Mouse (Mus musculus) spleen, adult 2 months (tissue): ENCODE measurements around the gene Tspan33. TPM values are rescaled to one million over a fixed set of nuclear protein-coding genes. Genes with fewer than 3 reads are reported as not detected.
A peak's percentile ranks its signal among the peaks of the same experiment; 100 is the strongest.

Experiments used
- DNase-seq, 2 experiments: peaks; one replicate each; pipeline versions ENCODE4 v3.0.0 to v3.0.0-alpha.2; 2012 to 2021; ENCODE audit warnings: low spot score in 2 of 2, low read depth in 1 of 2
- H3K27ac ChIP-seq: fragments of 200-500 bp; 2 replicates; pipeline ENCODE4 v1.5.1; 2012; ENCODE audit warnings: low read length, inconsistent platforms; ENCODE audit not compliant: insufficient read depth
- H3K27me3 ChIP-seq: fragments of 200-500 bp; 2 replicates; pipeline ENCODE4 v1.6.1; 2012; ENCODE audit warnings: mild to moderate bottlenecking, moderate library complexity, low read length, inconsistent platforms; ENCODE audit not compliant: control insufficient read depth, insufficient read depth
- H3K36me3 ChIP-seq: fragments of 200-500 bp; 2 replicates; pipeline ENCODE4 v1.6.1; 2012; ENCODE audit warnings: mild to moderate bottlenecking, low read length, inconsistent platforms; ENCODE audit not compliant: control insufficient read depth, insufficient read depth
- H3K4me1 ChIP-seq: fragments of 200-500 bp; 2 replicates; pipeline ENCODE4 v1.6.1; 2011; ENCODE audit warnings: inconsistent platforms; ENCODE audit not compliant: control insufficient read depth, insufficient read depth, insufficient read length
- H3K4me3 ChIP-seq: fragments of 200-500 bp; 2 replicates; pipeline ENCODE4 v1.5.1; 2011; ENCODE audit warnings: mild to moderate bottlenecking, inconsistent platforms; ENCODE audit not compliant: insufficient read depth, insufficient read length; ENCODE audit errors: extremely low read depth
- CTCF ChIP-seq: fragments of 200-500 bp; IDR thresholded peaks from 2 replicates; pipeline ENCODE4 v1.5.1; 2011; ENCODE audit warnings: mild to moderate bottlenecking, inconsistent platforms; ENCODE audit not compliant: insufficient read depth, insufficient read length, insufficient replicate concordance; ENCODE audit errors: extremely low read depth
- POLR2A ChIP-seq: fragments of 200-500 bp; IDR thresholded peaks from 2 replicates; pipeline ENCODE4 v1.6.1; 2011; ENCODE audit warnings: low read depth, low read length, inconsistent platforms
- WGBS: fragments of 180-500 bp; shearing (Covaris S2); methylation state at CpG from one replicate; pipeline ENCODE4 v1.1.7; 2018; 5-methylcytosine and 5-hydroxymethylcytosine counted together
- polyA plus RNA-seq: library from polyadenylated mRNA; depleted of rRNA; stranded (reverse); fragments of >200 nt; gene quantifications from 2 replicates; pipeline ENCODE4 v1.2.3, GENCODE M21; 2012

The Tspan33 gene
- polyA plus RNA-seq, 1 experiment = 53.8 TPM

GRCm38 (mm10) chr6:29726576-29727200 is 32.7 kb downstream of the Tspan33 start:
- no peak for DNase-seq
- Histone ChIP-seq H3K27ac (no peak overlapping the region), H3K27me3 (no peaks in the 10 kb centered on the region), H3K4me1 (no peaks in the 10 kb centered on the region), H3K4me3 (no peak overlapping the region), H3K36me3 (no peaks in the 10 kb centered on the region)
- TF ChIP-seq POLR2A (no peak), CTCF (no peak)
- WGBS = 92% methylated on average over 1 of the region's 1 CpGs

- H3K4me3 ChIP-seq = no peak overlapping the region
- H3K36me3 ChIP-seq = no peaks in the 10 kb centered on the region
- no peak for DNase-seq
- 85% methylated on average over 3 of the region's 3 CpGs for WGBS
- no peak overlapping the region for H3K27ac ChIP-seq
- no peak for TF ChIP-seq POLR2A
- TF ChIP-seq CTCF = no peak
- no peaks in the 10 kb centered on the region for H3K27me3 ChIP-seq
- H3K4me1 ChIP-seq = no peaks in the 10 kb centered on the region
These were observed 34.0 kb downstream of the Tspan33 start for GRCm38 (mm10) chr6:29728035-29728434.

- Histone ChIP-seq H3K36me3 (no peaks in the 10 kb centered on the region), H3K27me3 (no peaks in the 10 kb centered on the region), H3K4me3 (no peak overlapping the region), H3K4me1 (no peaks in the 10 kb centered on the region), H3K27ac (no peak overlapping the region)
- 38% methylated on average over 1 of the region's 1 CpGs for WGBS
- no peak for DNase-seq
- TF ChIP-seq CTCF (no peak), POLR2A (no peak)
These were observed 35.5 kb downstream of the Tspan33 start for GRCm38 (mm10) chr6:29729491-29729890.

- no peaks in the 10 kb centered on the region for H3K36me3 ChIP-seq
- 2% methylated on average over 25 of the region's 30 CpGs for WGBS
- peak within 1 kb of the TSS; percentile 53 for H3K4me3 ChIP-seq
- no peak within 1 kb of the TSS for H3K27ac ChIP-seq
- peaks cover 12% of the 10 kb centered on the region for H3K27me3 ChIP-seq
- DNase-seq = no peak
- no peak for TF ChIP-seq POLR2A
- no peak for TF ChIP-seq CTCF
- H3K4me1 ChIP-seq = peaks cover 6% of the 10 kb centered on the region; the same call in 1 of the 2 replicates
These were observed 41.3 kb downstream of the Tspan33 start, which contains the start of gene Smo for GRCm38 (mm10) chr6:29735336-29735688. Gene Smo, plus strand, starts transcription at chr6:29735503.

DNA sequence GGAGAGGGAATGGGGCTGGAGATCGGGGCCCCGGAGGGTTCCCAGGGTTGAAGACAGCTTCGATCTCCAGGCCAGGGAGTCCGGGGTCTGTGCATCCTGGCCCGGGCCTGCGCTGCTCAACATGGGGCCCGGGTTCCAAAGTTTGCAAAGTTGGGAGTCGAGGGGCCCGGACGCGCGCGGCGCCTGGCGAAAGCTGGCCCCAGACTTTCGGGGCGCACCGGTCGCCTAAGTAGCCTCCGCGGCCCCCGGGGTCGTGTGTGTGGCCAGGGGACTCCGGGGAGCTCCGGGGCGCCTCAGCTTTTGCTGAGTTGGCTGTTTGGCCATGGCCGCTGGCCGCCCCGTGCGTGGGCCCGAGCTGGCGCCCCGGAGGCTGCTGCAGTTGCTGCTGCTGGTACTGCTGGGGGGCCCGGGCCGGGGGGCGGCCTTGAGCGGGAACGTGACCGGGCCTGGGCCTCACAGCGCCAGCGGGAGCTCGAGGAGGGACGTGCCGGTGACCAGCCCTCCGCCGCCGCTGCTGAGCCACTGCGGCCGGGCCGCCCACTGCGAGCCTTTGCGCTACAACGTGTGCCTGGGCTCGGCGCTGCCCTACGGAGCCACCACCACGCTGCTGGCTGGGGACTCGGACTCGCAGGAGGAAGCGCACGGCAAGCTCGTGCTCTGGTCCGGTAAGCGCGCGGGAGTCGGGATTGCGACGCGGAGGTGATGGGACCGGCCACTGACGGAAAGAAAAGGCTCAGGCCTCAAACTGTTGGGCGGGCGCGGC is 41.8 kb downstream of the Tspan33 start:
- Histone ChIP-seq H3K27me3 (peaks cover 12% of the 10 kb centered on the region), H3K36me3 (no peaks in the 10 kb centered on the region), H3K4me3 (peak overlapping the region; percentile 53), H3K27ac (no peak overlapping the region), H3K4me1 (peaks cover 6% of the 10 kb centered on the region; the same call in 1 of the 2 replicates)
- 1% methylated on average over 75 of the region's 75 CpGs for WGBS
- no peak for TF ChIP-seq POLR2A
- no peak for DNase-seq

GRCm38 (mm10) chr6:29736610-29737458 is 42.8 kb downstream of the Tspan33 start:
- WGBS = 22% methylated on average over 13 of the region's 13 CpGs
- H3K27me3 ChIP-seq = peaks cover 12% of the 10 kb centered on the region
- peak overlapping the region; percentile 53; the same call in 1 of the 2 replicates for H3K4me3 ChIP-seq
- peaks cover 6% of the 10 kb centered on the region; the same call in 1 of the 2 replicates for H3K4me1 ChIP-seq
- no peak for TF ChIP-seq POLR2A
- TF ChIP-seq CTCF = no peak
- no peak for DNase-seq
- H3K36me3 ChIP-seq = no peaks in the 10 kb centered on the region
- H3K27ac ChIP-seq = no peak overlapping the region
